Mouse (Mus musculus) midbrain, embryonic 13.5 days (tissue): ENCODE results near the gene Usp34. TPM values are rescaled to one million over a fixed set of nuclear protein-coding genes. Genes with fewer than 3 reads are reported as not detected.
"Not testable (repeated sequence)": the region's sequence is repeated elsewhere in the genome, so short reads cannot be mapped to it uniquely, and the experiment has no call there.

Source experiments
- ATAC-seq: fragments of 200-750 bp; cut with Nextera tagmentation; 2 replicates; pipeline ENCODE4 v1.8.0; 2017; ENCODE audit warnings: mild to moderate bottlenecking, moderate TSS enrichment, moderate library complexity
- H3K27ac ChIP-seq: fragments of 300-500 bp; sonication (generic); 2 replicates; pipeline ENCODE4 v1.5.1; 2015; ENCODE audit warnings: inconsistent platforms, mild to moderate bottlenecking, moderate library complexity
- H3K27me3 ChIP-seq: fragments of 300-500 bp; sonication (generic); 2 replicates; pipeline ENCODE4 v1.6.1; 2015; ENCODE audit warnings: mild to moderate bottlenecking, inconsistent platforms
- H3K36me3 ChIP-seq: fragments of 300-500 bp; sonication (generic); 2 replicates; pipeline ENCODE4 v1.6.1; 2015; ENCODE audit warnings: mild to moderate bottlenecking, inconsistent platforms
- H3K4me1 ChIP-seq: fragments of 300-500 bp; sonication (generic); replicated peaks from 2 replicates; pipeline ENCODE4 v1.6.1; 2015; ENCODE audit warnings: inconsistent platforms
- H3K4me2 ChIP-seq: fragments of 300-500 bp; sonication (generic); replicated peaks from 2 replicates; pipeline ENCODE4 v1.6.1; 2015; ENCODE audit warnings: moderate library complexity, mild to moderate bottlenecking, inconsistent platforms
- H3K4me3 ChIP-seq: fragments of 300-500 bp; sonication (generic); replicated peaks from 2 replicates; pipeline ENCODE4 v1.5.1; 2015; ENCODE audit warnings: mild to moderate bottlenecking, inconsistent platforms
- H3K9ac ChIP-seq: fragments of 300-500 bp; sonication (generic); replicated peaks from 2 replicates; pipeline ENCODE4 v1.6.1; 2015; ENCODE audit warnings: mild to moderate bottlenecking, inconsistent platforms
- H3K9me3 ChIP-seq: fragments of 300-500 bp; sonication (generic); 2 replicates; pipeline ENCODE4 v1.6.1; 2016; ENCODE audit warnings: mild to moderate bottlenecking, inconsistent platforms
- whole genome bisulfite sequencing: fragments of 180-500 bp; shearing (Covaris S2); methylation state at CpG from one replicate; pipeline ENCODE4 v1.1.7; 2015; 5-methylcytosine and 5-hydroxymethylcytosine counted together
- polyA plus RNA-seq: library from polyadenylated mRNA; unstranded; fragments of >200 nt; fragmentation: Nextera tagmentation; extraction: Ambion mirVana; gene quantifications from 2 replicates; pipeline ENCODE4 v1.2.1, GENCODE M21; 2015

Gene Usp34
- polyA plus RNA-seq, 1 experiment from 2014 or later = 31.3 TPM

DNA sequence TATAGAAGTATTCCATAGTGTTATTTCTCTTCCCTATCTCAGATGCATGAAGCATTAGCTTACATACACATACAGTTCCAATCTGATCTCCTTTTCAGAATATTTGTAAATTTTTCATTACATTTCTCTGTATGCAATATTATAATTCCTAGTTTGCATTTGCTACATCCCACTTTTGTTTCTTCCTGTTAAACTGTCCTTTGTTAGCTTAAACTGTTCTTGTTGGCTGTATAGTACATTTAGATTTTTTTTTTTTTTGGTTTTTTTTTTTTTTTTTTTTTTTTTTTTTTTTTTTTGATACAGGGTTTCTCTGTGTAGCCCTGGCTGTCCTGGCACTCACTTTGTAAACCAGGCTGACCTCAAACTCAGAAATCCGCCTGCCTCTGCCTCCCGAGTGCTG, 159.2 kb downstream of the Usp34 start:
- 94% methylated on average over 2 of the region's 2 CpGs for WGBS

DNA sequence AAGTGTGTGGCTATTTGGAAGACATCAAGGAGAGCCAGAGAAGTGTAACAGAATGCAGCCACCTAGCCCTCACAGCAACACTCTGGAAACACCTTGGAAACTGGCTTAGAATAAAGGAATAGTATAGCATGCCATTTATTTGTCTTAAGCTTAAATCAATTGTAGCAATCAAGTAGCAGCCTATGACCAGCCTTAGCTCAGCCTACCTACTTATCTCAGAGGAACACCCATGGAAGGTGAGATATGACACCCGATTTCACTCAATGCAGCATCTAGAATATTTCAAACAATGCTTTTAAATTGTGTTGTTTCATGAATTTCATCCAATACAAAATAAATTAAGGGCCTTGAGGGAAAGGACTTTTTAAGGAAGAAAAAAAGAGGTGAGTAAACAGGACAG, 183.3 kb downstream of the Usp34 start:
- H3K9me3 ChIP-seq = no peaks in the 10 kb centered on the region
- WGBS = 100% methylated on average over 1 of the region's 1 CpGs
- H3K9ac ChIP-seq = no peak overlapping the region
- H3K27me3 ChIP-seq = no peaks in the 10 kb centered on the region
- peaks cover 7% of the 10 kb centered on the region for H3K4me1 ChIP-seq
- H3K4me2 ChIP-seq = no peak overlapping the region
- no peak for ATAC-seq
- H3K4me3 ChIP-seq = no peak overlapping the region
- no peak overlapping the region for H3K27ac ChIP-seq
- H3K36me3 ChIP-seq = peaks cover 88% of the 10 kb centered on the region

More for the DNA sequence above, 159.2 kb downstream of the Usp34 start:
- H3K9me3 ChIP-seq, H3K27ac ChIP-seq, H3K9ac ChIP-seq, H3K4me1 ChIP-seq, H3K4me2 ChIP-seq, H3K4me3 ChIP-seq, ATAC-seq, H3K27me3 ChIP-seq: not testable (repeated sequence)
- H3K36me3 ChIP-seq = peaks cover 22% of the 10 kb centered on the region

DNA sequence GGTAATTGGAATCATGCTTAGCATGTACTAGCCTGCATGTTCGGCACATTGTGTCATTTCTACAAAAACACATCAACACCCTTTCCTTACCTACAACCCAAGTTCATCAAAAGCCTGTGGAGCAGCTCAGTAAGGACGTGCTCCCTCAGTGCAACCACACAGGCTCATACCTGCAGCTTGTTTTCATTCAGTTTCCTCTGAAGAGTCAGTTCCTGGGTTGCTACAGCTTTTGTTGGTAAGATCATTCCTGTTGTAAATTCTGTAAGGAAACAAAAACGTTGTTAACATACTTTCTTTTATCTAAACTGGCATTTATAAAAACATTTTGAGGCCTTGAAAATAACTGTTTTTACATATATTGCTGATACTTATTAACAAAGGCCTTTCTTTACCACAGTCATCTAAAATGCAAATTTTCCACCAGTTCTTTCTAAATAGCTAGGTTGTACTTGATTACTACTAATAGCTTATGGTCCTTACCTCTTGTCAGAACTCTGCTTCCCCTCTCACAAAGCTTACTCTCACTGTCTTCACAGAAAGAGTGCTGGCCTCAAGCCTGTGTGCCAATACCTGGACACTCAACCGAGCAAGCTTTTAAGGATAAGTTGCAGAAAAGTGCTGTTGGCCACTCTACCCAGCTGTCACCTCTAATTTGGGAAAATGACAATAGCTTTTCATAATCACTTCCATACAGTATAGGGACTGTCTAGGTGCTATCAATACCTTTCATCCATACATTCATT, 185.5 kb downstream of the Usp34 start:
- Histone ChIP-seq H3K4me2 (no peak overlapping the region), H3K4me1 (peaks cover 27% of the 10 kb centered on the region), H3K27ac (no peak overlapping the region), H3K9me3 (no peaks in the 10 kb centered on the region), H3K27me3 (no peaks in the 10 kb centered on the region), H3K4me3 (no peak overlapping the region), H3K36me3 (peaks cover 77% of the 10 kb centered on the region), H3K9ac (no peak overlapping the region)
- WGBS = 93% methylated on average over 4 of the region's 4 CpGs
- ATAC-seq = no peak

DNA sequence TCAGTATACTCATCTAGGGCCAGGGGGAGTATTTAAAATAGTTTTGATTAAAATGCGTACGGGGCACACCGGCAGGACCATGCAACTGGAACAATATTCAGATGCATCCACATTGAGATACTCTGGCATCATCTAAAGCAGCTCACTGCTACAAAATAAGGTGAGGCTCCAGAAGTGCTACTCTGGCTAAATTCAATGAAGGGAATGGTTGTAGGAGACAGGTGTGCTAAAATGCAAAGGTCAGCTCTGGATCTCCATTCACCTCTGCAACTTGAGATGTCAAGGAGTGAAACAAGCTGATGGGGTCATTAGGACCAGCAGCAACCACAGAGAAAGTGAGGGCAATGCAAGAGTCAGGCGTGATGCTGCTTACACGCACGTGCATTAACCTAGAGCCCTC, 188.5 kb downstream of the Usp34 start:
- peaks cover 48% of the 10 kb centered on the region for H3K36me3 ChIP-seq
- H3K27ac ChIP-seq = no peak overlapping the region
- peaks cover 32% of the 10 kb centered on the region for H3K4me1 ChIP-seq
- 93% methylated on average over 6 of the region's 6 CpGs for WGBS
- H3K9ac ChIP-seq = no peak overlapping the region
- H3K27me3 ChIP-seq = no peaks in the 10 kb centered on the region
- no peaks in the 10 kb centered on the region for H3K9me3 ChIP-seq
- no peak for ATAC-seq
- peak overlapping the region; percentile 88 for H3K4me2 ChIP-seq
- 0 out of 2 replicates have a peak overlapping the region, but pooled peaks have one; percentile 76 for H3K4me3 ChIP-seq

DNA sequence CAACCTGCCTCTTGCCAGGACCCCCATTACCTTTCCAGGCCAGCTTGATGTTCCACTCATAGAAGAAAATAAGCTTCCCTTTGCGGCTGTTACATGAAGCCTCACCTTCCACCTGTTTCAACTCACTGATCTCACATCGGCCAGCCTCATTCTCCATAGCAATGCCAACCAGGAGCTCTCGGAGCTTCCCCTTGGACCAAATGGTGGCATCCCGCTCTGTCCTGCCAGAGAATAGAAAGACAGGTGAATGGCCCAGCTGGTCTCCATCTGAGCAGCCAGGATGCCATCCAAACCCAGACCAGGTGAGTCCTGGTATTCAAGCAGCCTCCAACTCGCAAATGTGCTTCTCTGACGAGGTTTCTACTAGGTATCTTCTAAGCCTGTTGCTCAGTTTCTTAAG, 190.0 kb downstream of the Usp34 start:
- Histone ChIP-seq H3K4me1 (peaks cover 32% of the 10 kb centered on the region), H3K27ac (peak overlapping the region; percentile 96), H3K36me3 (peaks cover 34% of the 10 kb centered on the region), H3K4me3 (peak overlapping the region; percentile 76), H3K27me3 (no peaks in the 10 kb centered on the region), H3K4me2 (peak overlapping the region; percentile 88), H3K9me3 (no peaks in the 10 kb centered on the region), H3K9ac (peak overlapping the region; percentile 91)
- no peak for ATAC-seq
- WGBS = 48% methylated on average over 6 of the region's 6 CpGs

DNA sequence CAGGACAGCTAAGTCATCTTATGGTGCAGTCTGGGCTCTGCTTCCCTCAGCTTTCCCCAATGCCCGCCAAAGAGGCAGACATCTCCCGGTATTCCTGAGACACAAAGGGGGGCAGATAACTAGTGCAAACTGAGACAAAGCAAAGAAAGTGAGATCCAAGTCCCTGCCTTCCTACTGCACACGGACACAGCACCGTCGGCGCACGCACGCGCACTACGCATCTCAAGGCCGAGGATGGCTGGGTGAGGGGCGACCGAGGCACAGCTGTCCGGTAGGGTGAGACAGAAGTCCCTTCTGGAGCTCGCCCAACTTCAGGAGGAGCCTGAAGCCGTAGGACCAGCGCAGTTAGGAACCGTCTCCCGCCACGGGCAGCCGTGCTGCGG, 190.6 kb downstream of the Usp34 start:
- Histone ChIP-seq H3K27me3 (no peaks in the 10 kb centered on the region), H3K27ac (peak overlapping the region; percentile 96), H3K4me2 (peak overlapping the region; percentile 88), H3K36me3 (peaks cover 28% of the 10 kb centered on the region), H3K9me3 (no peaks in the 10 kb centered on the region), H3K4me3 (peak overlapping the region; percentile 76), H3K4me1 (peaks cover 32% of the 10 kb centered on the region), H3K9ac (peak overlapping the region; percentile 91)
- 0% methylated on average over 22 of the region's 22 CpGs for WGBS
- ATAC-seq = peak; percentile 91

DNA sequence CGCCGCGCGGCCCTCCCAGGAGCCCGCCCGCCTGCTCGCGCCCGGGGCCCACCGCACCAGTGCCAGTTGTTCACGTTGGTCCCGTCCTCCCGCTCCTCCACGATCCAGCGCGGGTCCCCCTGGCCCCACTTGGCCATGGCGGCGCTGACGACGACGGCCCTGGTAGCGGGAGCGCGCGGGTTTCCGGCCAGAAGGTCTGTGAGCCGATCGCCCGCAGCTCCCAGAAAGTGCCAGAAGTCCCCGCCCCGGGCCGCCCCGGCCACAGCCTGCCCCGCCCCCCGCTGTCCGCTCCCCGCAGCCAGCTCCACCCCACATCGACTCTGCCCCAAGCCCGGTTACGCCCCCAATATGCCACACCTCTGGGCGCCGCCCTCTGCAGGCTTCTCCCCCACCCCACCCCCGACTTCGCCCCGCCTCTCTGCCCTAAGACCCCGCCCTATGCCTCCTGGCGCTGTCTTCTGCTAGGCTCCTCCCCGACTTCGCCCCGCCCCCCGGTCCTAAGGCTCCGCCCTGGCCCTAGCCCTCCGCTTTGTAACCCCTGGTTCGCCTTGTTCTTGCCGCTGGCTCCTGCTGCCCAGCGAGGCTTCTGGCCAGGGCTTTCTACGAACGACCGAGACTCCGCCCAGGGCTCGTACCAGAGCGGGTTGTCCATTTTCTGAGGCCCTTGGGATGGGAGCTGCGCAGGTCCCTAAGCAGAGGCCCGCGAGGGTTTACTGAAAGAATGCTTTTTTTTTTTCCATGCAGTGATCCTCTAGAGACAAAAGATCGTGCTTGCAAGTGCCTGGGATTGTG, 191.2 kb downstream of the Usp34 start, which contains the start of gene Ahsa2:
TSS of gene Ahsa2 (minus strand) at position 313 of the 792 bp plus-strand sequence.
- 2% methylated on average over 49 of the region's 66 CpGs for WGBS

DNA sequence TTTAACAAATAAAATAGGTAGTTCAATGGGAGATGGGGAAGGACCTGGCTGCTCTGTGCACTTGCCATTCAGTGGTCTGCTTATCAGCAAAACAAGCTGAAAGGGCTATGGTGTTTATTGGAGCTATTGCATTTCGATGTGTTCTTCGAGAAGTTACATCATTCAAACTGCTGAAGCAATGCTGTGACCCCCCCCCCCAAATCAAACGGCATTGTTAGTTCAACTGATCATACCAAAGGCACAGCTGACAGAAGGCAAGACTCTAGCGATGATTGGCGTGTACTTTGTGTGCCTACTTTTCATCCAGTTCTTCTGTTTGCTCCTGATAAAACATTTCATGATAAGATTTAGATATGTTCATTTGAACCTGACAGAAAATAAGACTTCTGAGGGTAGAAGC, 191.9 kb downstream of the Usp34 start:
- WGBS = 50% methylated on average over 5 of the region's 5 CpGs
- peak overlapping the region; percentile 96 for H3K27ac ChIP-seq
- ATAC-seq = no peak
- H3K36me3 ChIP-seq = peaks cover 16% of the 10 kb centered on the region
- peak overlapping the region; percentile 64; the same call in 1 of the 2 replicates for H3K9ac ChIP-seq
- H3K9me3 ChIP-seq = no peaks in the 10 kb centered on the region
- peaks cover 32% of the 10 kb centered on the region for H3K4me1 ChIP-seq
- peak overlapping the region; percentile 76 for H3K4me3 ChIP-seq
- no peaks in the 10 kb centered on the region for H3K27me3 ChIP-seq
- peak overlapping the region; percentile 88 for H3K4me2 ChIP-seq

More for the DNA sequence above, 191.2 kb downstream of the Usp34 start, which contains the start of gene Ahsa2:
- Histone ChIP-seq H3K4me1 (peaks cover 32% of the 10 kb centered on the region), H3K9ac (peak within 1 kb of the TSS; percentile 91), H3K27ac (peak within 1 kb of the TSS; percentile 96), H3K36me3 (peaks cover 22% of the 10 kb centered on the region), H3K4me2 (peak within 1 kb of the TSS; percentile 88), H3K9me3 (no peaks in the 10 kb centered on the region), H3K27me3 (no peaks in the 10 kb centered on the region), H3K4me3 (peak within 1 kb of the TSS; percentile 76)
- peak; percentile 94 for ATAC-seq

DNA sequence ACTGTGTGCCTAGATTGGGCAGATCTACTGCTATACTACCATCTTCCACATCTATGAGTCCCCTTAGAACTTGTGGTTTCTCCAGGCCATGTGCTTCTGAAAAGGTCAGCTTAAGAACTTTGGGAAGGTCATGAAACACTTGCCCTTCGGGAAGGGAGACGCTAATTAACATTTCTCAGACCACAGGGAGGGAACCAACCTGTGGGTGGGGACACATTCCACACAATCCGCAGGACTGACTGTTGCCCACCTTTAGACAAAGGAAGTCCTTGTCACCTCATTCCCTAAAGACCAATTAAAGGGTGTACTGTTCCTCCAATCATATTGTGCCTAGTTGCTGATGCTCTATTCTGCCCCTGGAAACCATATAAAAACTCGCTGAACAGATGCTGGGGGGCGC, 198.1 kb downstream of the Usp34 start:
- 88% methylated on average over 5 of the region's 5 CpGs for WGBS

DNA sequence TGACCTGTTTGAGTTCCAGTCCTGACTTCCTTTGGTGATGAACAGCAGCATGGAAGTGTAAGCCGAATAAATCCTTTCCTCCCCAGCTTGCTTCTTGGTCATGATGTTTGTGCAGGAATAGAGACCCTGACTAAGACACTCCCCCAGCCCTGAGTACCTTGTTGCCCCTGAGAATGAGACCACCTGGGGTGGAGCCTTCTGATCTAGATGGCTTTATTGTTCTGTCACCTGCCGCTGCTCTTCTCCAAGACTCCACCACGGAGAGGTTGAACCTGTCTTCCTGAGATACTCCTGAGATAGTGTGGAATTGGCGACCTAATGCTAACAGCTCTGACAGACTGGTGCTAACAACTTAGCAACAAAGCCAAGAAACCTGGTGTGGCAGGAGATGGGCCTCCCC, 208.1 kb downstream of the Usp34 start:
- not testable (repeated sequence) for H3K4me3 ChIP-seq, ATAC-seq, H3K36me3 ChIP-seq, H3K9ac ChIP-seq, H3K27ac ChIP-seq, H3K4me2 ChIP-seq, H3K9me3 ChIP-seq, H3K27me3 ChIP-seq, H3K4me1 ChIP-seq
- WGBS = 76% methylated on average over 4 of the region's 4 CpGs

More for the DNA sequence above, 198.1 kb downstream of the Usp34 start:
- H3K27ac ChIP-seq, H3K36me3 ChIP-seq, H3K9ac ChIP-seq, ATAC-seq, H3K27me3 ChIP-seq, H3K9me3 ChIP-seq, H3K4me3 ChIP-seq, H3K4me2 ChIP-seq, H3K4me1 ChIP-seq: not testable (repeated sequence)

DNA sequence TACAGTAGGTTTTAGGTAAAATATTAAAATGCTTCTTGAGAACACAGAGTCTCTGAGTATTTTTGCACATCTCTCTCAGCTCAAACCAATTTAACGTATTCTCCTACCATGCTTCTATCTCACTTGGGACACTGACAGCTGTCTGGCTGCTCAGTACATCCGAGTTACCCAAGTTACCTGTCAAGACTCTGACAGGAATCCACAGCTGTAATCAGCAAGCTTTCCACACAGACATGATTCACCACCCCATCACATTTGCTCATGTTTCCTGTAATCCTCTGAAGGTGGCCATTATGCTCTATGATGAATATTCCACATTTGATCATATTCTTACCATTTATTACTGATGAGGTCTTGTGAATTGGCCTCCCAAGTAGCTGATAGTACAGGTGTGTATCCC, 208.6 kb downstream of the Usp34 start:
- no peak overlapping the region for H3K4me2 ChIP-seq
- no peak overlapping the region for H3K4me3 ChIP-seq
- H3K9ac ChIP-seq = no peak overlapping the region
- no peaks in the 10 kb centered on the region for H3K27me3 ChIP-seq
- no peak for ATAC-seq
- peaks cover 10% of the 10 kb centered on the region for H3K4me1 ChIP-seq
- H3K9me3 ChIP-seq = no peaks in the 10 kb centered on the region
- H3K27ac ChIP-seq = no peak overlapping the region
- WGBS = 90% methylated on average over 2 of the region's 2 CpGs
- H3K36me3 ChIP-seq = no peaks in the 10 kb centered on the region

DNA sequence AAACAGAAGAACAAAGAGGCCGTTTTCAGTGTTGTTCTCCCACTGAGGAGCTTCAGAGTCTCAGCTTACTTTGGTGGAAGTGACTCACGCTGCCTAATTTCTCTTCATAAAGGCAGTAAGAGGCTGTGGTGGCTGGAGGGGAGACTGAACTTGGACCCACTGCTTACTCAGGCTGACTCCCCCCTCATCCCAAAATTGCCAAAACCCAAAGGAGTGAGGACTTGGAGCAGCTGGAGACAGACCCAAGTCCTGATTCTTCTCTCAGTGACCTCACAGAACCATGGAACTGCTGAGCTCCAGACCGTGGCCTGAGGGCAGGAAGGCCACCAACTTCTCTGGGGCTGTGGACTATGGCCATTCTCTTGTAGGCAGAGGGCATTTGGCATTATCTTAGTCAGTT, 212.3 kb downstream of the Usp34 start:
- Histone ChIP-seq H3K4me3 (no peak overlapping the region), H3K27me3 (no peaks in the 10 kb centered on the region), H3K36me3 (no peaks in the 10 kb centered on the region), H3K4me1 (no peaks in the 10 kb centered on the region), H3K27ac (no peak overlapping the region), H3K9ac (no peak overlapping the region), H3K9me3 (no peaks in the 10 kb centered on the region), H3K4me2 (no peak overlapping the region)
- WGBS = 83% methylated on average over 3 of the region's 3 CpGs
- ATAC-seq = no peak
